Mouse (Mus musculus) 3134 (cell line): ENCODE measurements around the gene Eya2.

Experiments used
- DNase-seq: peaks from one replicate; pipeline ENCODE4 v3.0.0-alpha.2; 2011; ENCODE audit warnings: low spot score; ENCODE audit not compliant: insufficient read length; ENCODE audit errors: extremely low read depth

The Eya2 gene

DNA sequence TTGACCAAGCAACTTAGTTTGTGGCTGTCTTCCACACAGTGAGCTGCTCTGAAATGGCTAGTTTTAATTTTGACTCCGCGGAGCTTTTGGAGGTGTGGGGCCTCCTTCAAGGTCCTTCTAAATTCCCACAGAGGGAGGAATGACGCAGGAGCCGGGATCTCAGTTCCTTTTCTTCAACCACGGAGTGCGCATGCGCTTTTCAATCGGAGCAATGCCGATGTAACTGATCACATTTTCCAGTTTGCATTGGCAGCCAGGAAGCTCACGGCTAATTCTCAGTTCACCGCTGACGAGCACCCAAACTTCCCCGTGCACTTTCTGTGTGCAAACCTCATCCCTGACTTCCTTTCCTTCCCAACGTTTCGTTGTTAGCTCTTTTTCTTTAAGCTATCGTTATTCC, 4.1 kb upstream of the Eya2 start:
- DNase-seq: no peak

DNA sequence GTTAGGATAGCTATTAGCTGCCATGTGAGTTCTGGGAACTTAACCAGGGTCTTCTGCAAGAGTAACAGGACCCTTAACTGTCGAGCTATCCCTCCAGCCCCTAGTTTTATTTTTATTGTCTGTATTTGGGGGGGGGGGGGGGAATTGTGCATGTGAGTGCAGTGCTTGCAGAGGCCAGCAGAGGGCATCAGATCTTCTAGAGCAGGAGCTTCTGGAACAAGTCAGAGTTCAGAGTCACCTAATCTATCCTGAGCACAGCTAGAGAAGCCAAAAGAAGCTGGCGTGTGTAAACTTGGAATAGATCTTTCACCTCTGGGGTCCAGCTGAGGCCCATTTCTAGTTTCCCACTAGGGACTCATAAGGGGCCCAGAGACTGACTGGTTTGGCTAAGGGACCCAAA, 1.1 kb upstream of the Eya2 start:
- no peak for DNase-seq

DNA sequence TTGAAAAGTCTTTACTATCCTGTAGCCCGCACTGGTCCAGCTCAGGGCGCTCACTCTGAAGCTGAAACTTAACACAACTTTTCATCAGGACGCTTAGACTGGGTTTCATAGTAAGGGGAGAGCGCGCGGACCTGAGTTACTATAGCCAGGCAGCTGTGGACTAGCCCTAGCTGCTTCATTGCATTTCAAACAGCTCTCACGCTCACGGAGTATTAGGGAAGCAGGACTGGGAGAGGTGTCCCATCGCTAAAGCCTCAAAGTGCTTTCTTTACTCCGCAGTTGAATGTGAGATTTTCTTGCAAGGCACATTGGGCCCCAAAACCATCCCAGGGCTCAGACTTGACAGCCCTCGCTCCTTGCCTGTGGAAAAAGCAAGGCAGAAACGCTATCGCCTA, 841 bp downstream of the Eya2 start:
- no peak for DNase-seq

DNA sequence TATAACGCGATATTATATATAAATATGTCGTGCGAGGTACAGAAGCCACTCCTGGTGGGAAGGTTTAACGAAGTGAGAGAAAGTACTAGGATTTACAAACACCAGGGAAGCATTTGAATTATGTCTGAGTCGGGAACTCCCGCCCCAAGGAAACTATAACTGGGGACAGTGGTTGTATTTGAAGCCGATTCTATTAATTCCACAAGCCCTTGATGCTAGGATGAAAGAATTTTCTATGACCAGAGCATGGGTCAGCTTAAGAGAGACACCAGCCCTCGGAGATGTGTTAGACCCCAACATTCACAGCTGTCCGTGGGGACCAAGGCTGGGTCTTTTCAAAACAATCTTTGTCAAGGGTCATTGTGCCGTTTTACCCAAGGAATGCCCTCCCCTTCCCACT, 1.3 kb downstream of the Eya2 start:
- no peak for DNase-seq

DNA sequence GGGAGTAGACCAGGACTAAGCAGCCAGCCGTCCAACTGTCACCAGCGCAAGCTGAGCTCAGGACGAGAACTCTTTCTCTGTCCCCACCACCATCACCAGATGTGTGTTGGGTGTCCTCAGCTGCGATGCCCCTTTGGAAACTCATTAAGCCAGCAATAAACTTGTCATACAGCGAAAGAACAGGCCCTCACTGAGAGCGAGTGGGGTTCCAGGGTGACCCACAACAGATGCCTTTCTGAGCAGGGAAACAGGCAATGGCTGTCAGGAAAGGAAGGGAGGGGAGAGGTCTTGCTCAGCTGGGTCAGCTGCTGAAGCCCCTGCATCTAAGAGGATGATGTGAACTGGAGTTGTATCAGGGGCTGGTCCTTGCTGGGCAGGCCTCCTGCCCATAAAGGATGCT, 2.7 kb downstream of the Eya2 start:
- no peak for DNase-seq

DNA sequence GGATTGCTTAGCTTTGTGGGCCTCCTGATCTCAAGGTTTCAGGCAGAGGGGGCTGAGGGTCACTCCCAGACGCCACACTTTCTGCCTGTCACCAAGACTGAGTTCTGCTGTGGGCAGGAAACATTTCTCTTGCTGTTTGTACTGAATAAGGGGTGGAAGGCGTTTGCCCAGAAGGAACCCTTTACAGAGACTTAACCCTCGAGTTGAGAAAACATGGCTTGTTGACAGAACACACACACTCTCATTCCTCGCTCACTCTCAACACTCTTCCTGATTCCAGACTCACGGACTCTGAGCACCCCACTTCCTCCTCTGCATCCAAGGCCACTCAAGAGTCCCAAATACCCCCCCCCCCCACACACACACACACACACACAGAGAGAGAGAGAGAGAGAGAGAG, 3.3 kb downstream of the Eya2 start:
- DNase-seq: no peak

- no peak for DNase-seq
Measured at GRCm38 (mm10) chr2:165599566-165599965, 4.7 kb downstream of the Eya2 start.

DNA sequence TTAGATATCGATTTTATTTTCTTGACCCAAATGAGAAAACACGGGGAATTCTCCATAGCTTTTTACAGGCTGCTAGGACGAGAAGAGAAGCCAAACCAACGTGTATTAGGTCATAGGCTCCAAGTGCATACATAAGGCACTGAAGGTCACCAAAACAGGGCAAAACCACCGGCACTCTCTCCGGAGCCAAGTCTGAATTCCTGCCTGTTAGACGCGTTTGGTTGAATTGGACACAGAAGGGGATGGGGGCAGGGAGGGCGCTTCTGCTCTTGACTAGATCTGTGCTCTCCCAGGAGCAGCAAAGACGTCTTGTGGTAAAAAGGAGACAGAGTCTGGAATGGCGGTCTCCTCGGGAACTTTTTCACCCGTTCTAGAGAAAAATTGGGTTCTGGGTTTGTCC, 6.1 kb downstream of the Eya2 start:
- no peak for DNase-seq

GRCm38 (mm10) chr2:165601605-165602004, 6.8 kb downstream of the Eya2 start:
- DNase-seq: no peak

DNA sequence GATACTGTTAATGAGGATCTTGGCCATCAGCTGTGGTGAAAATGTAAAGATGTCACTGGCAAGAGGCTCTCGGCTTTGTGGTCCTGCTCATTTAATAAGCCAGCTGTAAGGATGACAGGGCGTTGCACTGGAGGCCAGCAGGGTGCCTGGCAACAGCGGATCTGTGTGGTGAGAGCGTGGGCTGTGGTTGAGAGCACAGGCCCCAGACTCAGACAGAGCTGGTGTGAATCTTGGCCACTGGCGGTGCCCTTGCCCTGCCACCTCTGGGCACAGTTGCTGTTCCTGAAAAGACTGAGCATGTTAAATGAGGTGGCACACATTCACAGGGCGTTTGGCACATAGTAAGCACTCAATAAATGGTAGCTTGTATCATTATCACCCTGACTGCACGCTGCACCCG, 8.9 kb downstream of the Eya2 start:
- no peak for DNase-seq

- no peak for DNase-seq
Measured at GRCm38 (mm10) chr2:165611551-165612253, 16.9 kb downstream of the Eya2 start.

- no peak for DNase-seq
Measured at GRCm38 (mm10) chr2:165613741-165614339, 19.0 kb downstream of the Eya2 start.

DNA sequence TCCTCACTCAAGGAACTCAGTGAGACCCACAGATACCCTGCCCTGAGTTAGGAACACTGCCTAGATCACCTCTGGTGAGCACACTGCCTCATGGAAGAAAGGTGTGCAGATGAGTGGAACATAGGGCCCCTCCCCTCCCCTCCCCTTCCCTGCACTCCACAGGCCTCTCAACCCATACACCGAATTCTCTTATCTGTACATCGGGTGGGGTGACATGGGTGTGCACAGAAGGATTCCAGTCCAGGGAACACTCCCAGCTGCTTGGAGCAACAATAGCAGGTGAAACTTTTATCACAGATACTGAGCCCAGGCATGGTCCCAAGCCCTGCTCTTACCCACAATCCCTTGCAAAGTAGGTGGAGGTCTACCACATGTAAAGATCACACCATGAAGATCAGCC, 26.7 kb downstream of the Eya2 start:
- DNase-seq: no peak

GRCm38 (mm10) chr2:165622596-165622995, 27.8 kb downstream of the Eya2 start:
- DNase-seq: no peak

DNA sequence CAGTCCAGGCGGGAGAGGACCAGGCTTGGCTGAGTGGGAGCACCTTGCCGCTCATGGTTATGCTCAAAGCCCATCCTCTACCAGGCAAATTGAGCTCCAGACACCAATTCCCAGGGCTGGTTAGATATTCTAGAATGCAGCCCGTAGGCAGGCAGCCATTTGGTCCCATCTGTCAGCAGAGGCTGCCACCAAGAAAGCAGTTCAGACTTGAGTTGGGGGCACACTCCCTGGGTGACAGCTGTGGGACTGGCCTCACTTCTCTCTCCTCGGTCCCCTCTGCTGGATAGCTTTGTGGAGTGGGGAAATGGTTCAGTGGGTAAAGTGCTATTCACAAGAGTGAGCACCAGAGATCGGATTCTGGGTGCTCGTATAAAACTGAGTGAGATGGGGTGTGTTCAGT, 32.0 kb downstream of the Eya2 start:
- DNase-seq: no peak

- DNase-seq: no peak
Measured at GRCm38 (mm10) chr2:165627974-165628373, 33.1 kb downstream of the Eya2 start.

- DNase-seq: no peak
Measured at GRCm38 (mm10) chr2:165629900-165630299, 35.1 kb downstream of the Eya2 start.

DNA sequence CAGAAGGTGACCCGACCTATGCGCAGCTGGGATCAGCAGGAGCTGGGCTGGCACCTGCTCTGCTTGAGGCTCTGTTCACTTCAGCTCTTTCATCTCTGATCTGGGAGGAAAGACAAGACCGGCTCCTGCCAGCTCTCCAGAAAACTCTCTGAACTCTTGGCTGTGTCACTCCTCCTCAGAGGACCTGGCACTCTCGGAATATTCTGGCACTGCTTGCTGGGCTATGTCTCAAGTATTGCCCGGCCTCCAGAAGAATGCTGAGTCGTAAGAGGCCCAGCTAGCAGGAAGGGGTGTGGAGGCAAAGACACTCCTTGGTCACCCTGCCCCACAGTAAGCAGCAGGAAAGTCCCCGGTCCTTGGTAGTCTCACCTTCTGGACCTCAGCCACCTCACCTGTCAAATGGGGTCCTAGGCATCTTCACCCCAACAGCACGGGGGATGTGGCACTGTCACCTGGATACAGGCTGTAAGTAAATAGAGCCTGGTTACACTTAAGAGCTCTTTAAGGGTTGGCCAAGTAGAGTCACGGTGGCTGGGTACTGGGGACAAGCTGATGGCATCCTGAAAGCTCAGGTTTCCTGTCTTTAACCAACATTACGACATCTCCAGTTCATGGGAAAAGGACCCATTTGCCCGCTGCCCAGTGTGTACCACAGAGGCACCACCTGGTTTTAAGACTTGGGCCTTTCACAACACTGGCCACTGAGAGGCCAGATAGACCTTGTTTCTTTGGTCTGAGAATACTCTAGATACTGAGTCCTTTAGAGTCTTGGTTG, 38.4 kb downstream of the Eya2 start:
- DNase-seq: peak; percentile 48

- DNase-seq: no peak
Measured at GRCm38 (mm10) chr2:165634481-165634880, 39.6 kb downstream of the Eya2 start.

DNA sequence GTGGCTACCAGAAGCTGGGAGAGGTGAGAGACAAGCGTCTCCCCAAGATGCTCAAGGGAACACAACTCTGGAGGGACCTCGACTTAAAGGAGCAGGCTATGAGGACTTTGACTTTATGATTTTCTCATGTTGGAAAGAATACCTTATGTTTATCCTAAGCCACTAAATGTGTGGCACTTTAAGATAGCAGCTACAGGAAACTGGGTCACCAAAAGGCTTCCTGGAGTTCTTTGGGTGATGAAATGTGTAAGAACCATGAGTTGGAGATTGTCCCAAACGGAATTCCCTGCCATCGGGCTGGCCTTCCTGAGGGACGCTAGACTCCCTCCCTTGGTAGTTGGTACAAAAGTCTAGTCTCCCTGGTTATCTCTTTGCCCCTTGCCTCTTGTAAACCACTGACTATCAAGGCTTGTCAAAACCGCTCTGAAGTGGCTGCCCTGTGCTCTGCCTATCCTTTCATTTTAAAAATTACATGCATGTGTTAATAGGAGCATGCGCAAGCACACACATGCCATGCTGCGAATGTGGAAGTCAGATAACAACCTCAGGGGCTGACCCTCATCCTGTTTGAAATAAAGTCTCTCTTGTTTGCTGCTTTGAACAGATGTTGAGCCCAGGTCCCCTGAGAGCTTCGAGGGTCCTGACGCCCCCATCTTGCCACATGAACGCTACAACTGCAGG, 44.4 kb downstream of the Eya2 start:
- no peak for DNase-seq

DNA sequence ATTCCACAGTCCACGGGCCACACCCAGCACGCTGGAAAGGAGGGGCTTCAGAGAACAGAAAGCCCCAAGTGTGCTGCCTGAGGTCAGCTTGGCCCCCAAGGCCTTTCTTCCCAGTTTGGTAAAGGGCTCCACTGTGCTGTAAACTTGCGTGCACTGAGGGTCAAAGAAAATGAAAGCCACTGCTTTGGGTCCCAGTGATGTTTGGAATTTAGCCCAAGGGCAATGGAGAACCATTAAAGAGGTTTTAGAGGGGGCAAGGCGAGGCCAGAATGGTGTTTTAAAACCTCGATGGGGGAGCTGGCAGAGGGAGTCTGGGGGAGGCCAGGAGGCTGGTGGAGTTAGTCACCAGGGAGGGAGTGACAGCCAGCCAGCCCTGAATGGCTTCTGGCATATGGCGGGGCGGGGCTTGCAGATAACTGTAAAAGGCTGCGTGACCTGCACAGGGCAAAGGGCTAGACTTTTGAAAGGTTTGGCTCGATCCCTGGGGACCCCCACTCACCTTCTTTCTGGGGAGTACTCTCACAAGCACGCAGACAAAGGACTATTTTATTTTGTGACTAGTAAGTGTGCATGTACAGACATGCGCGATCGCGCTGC, 47.2 kb downstream of the Eya2 start:
- DNase-seq: no peak
